Mouse (Mus musculus): Measurements from ENCODE around the gene Gm1123. TPM values are rescaled to one million over a fixed set of nuclear protein-coding genes. Genes with fewer than 3 reads are reported as not detected.
A peak's percentile ranks its signal among the peaks of the same experiment; 100 is the strongest.

Gene Gm1123
- polyA plus RNA-seq, 1 experiment from 2014 or later, result 0.10 TPM

DNA sequence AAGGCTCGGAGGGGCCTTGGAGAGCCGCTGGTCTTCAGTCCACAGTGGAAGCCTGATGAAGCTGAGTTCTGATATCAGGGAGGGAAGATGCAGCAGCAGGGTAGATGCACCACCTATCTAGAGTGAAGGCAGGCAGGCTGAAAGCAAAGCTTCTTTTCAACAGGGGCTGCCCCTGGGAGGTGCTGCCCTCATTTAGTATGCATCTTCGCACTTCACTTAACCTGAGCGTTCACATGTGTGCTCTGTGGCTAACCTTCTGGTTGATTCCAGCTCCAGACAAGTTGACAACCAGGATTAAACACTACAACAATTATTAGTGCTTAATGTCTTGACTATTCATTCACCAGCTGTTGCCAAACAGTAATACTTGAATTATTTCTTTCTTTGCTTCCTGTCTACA is 41.4 kb downstream of the Gm1123 start:
- Histone ChIP-seq H3K4me1 (replicated peaks) (no peaks in the 10 kb centered on the region), H3K4me2 (no peak overlapping the region), H3K4me3 (no peak overlapping the region), H3K27me3 (no peaks in the 10 kb centered on the region), H3K27ac (no peak overlapping the region), H3K36me3 (peaks cover 41% of the 10 kb centered on the region), H3K9me3 (no peaks in the 10 kb centered on the region), H3K9ac (no peak overlapping the region)
- WGBS, result 83% methylated on average over 4 of the region's 4 CpGs
- ATAC-seq (ENCODE audit: low FRiP score), result no peak

DNA sequence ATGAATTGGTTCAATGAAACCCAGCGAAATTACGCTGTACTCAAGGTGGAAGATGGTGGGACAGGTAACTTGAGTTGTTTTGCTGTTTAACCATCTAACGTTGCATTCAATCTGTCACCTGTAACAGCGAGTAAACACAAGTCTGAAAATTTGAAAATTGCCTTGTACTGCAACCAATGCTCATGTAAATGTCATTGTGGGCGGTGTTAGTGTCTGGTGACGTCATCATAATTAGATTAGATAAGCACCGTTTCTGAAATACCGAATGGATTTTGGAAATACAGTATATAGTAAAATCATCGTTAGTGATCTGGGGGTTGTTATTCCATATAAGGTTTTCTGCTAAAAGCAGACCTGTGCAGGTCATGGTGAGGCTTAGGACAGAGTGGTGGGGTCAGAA is 48.4 kb downstream of the Gm1123 start:
- peak overlapping the region; percentile 76; the same call in 1 of the 2 replicates for H3K27ac ChIP-seq
- H3K4me1 ChIP-seq (replicated peaks), result peaks cover 18% of the 10 kb centered on the region
- H3K4me2 ChIP-seq, result peak overlapping the region; percentile 70
- H3K27me3 ChIP-seq, result peaks cover 19% of the 10 kb centered on the region
- H3K36me3 ChIP-seq, result no peaks in the 10 kb centered on the region
- ATAC-seq (ENCODE audit: low FRiP score), result no peak
- peak overlapping the region; percentile 88 for H3K4me3 ChIP-seq
- peak overlapping the region; percentile 91 for H3K9ac ChIP-seq
- no peaks in the 10 kb centered on the region for H3K9me3 ChIP-seq
- WGBS, result 53% methylated on average over 9 of the region's 9 CpGs

DNA sequence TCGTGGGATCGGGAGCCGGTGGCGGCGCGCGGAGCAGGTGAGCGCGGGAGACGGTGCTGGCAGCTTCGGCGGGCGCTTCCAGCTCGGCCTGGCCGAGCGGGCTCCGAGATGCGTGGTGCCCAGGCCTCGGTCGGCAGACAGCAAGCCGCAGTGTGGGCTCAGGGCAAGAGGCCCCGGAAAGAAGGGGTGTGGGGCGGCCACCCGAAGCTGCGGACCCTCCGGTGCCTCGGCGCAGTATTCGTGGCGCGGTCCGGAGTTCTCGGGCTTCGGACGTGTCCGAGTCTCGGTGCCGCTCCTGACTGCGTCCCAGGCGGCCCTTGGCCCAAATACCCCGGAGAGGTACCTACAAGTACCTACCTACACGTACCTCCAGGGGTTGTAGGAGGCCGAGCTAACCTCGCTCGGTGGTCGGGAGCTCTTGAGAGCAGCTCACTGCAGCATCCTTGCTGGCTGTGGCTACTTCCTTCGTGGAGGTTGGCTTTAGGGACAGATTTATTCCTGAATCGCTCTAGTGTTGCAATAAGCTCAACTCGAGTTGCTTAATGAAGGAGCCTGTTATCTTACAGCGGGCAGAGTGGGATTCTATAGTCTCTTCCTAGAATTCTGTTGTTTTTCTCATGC is 48.9 kb downstream of the Gm1123 start:
- Histone ChIP-seq H3K9me3 (no peaks in the 10 kb centered on the region), H3K4me2 (peak overlapping the region; percentile 70), H3K27ac (peak overlapping the region; percentile 76), H3K36me3 (no peaks in the 10 kb centered on the region), H3K27me3 (peaks cover 22% of the 10 kb centered on the region), H3K9ac (peak overlapping the region; percentile 91), H3K4me3 (peak overlapping the region; percentile 88), H3K4me1 (replicated peaks) (peaks cover 18% of the 10 kb centered on the region)
- under 1% methylated on average over 45 of the region's 50 CpGs for WGBS
- peak; percentile 68 for ATAC-seq (ENCODE audit: low FRiP score)

DNA sequence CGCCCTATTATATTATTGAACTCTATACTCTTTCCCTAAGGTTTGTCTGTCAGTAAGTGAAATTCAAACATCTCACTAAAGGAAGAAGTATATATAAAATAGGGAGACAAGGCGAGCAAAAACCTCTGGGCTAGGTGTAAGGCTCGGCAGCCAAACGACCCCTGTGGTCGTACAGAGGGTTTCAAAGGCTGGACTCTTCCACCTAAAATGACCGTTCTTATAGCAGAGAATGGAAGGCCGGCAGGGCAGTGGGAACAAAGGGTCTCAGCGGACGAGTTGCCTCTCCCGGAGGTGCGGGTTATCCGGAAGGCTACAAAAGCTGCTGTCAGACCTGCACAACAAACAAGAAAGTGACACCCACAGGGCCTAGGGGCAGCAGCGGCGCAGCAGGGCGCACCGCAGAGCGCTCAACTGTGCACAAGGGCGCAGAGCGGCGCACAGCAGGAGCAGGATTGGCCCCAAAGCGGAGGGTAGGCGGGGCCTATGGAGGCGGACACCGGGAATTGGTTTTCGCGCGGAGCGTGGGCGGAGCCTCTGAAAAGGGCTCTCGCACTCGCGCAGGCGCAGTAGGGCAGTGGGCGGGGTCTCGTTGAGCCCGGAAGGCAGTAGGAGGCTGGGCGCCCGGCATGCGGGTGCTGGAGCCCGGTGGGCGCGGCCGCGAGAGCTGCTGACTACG is 49.6 kb downstream of the Gm1123 start, which contains the start of gene Faim:
TSS of gene Faim (plus strand) at position 574 of the 676 bp plus-strand sequence.
- H3K9ac ChIP-seq, result peak within 1 kb of the TSS; percentile 91
- peak within 1 kb of the TSS; percentile 84 for H3K27ac ChIP-seq
- no peaks in the 10 kb centered on the region for H3K9me3 ChIP-seq
- ATAC-seq (ENCODE audit: low FRiP score), result peak; percentile 97
- H3K4me3 ChIP-seq, result peak within 1 kb of the TSS; percentile 88
- peaks cover 28% of the 10 kb centered on the region for H3K27me3 ChIP-seq
- WGBS, result under 1% methylated on average over 45 of the region's 45 CpGs
- peaks cover 18% of the 10 kb centered on the region for H3K4me1 ChIP-seq (replicated peaks)
- H3K36me3 ChIP-seq, result no peaks in the 10 kb centered on the region
- peak within 1 kb of the TSS; percentile 70 for H3K4me2 ChIP-seq

DNA sequence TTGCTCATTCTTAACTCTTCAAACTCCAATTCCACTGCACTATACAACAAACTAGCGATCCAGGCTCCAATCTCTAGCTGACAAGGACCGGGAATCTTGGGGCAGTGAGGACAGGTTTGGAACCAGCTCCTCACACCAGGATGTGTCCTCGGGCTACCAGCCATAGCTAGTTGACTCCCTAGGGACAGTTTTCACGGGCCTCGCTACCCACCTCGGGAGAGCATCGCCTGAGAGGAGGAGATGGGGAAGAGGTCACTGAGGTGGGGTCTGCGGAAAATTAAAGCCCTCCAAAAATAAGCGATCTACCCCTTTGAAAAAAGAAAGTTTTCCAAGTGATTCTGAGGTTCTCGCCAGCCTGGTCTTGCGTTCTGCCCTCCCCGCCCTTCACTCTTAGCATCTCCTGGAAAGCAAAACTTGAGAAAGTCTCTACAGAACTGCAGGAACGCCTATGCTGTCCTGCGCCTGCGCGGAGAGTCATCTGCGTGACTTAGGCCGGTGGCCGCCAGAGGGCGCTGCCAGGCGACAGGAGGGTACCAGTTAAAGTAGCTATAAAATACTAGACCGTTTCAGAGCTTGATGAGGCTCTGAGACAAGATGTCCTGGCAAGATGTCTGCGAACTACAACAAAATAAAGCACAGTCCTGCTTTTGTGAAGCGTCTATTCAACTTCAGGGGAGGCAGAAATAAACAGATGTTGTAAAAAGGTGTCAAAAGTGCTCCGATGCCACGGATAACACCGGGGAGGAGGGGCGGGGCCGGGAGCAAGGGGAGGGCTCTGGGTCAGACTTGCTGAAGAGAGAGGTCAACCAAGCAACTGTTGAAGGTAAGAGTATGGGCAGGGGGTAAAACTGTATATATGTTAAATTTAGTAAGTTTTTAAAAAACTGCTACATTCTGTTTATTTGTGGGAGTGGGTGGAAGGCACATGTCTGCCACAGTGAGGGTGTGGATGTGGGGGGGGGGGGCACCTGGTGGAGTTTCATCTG is 55.8 kb downstream of the Gm1123 start:
- Histone ChIP-seq H3K9me3 (no peaks in the 10 kb centered on the region), H3K27me3 (peaks cover 69% of the 10 kb centered on the region), H3K36me3 (no peaks in the 10 kb centered on the region), H3K4me1 (replicated peaks) (peaks cover 10% of the 10 kb centered on the region), H3K9ac (peak overlapping the region; percentile 49; the same call in 1 of the 2 replicates), H3K4me3 (peak overlapping the region; percentile 33), H3K27ac (no peak overlapping the region), H3K4me2 (peak overlapping the region; percentile 54)
- ATAC-seq (ENCODE audit: low FRiP score), result peak; percentile 65
- 4% methylated on average over 29 of the region's 29 CpGs for WGBS

DNA sequence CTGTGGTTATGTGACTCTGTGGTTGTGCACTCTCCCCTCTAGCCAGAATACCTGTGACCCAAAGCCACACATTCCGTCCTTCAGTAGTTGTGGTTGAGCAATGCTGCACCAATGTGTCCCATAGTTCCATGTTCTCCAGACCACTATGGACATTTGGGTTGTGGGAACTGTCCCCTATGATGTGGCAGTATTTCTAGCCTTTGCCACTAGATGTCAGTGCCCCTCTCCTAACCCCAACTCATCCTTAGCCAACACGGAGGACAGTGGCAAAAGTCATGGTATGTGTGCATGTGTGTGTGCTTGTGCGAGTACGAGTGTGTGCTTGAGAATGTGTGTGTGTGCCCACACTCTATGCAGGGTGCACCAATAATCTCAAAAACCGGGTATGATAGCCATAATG is 59.0 kb downstream of the Gm1123 start:
- no peak for ATAC-seq (ENCODE audit: low FRiP score)
- peaks cover 13% of the 10 kb centered on the region for H3K4me1 ChIP-seq (replicated peaks)
- H3K4me2 ChIP-seq, result no peak overlapping the region
- 49% methylated on average over 5 of the region's 5 CpGs for WGBS
- no peak overlapping the region for H3K27ac ChIP-seq
- H3K36me3 ChIP-seq, result no peaks in the 10 kb centered on the region
- H3K27me3 ChIP-seq, result peaks cover 78% of the 10 kb centered on the region
- H3K4me3 ChIP-seq, result no peak overlapping the region
- no peaks in the 10 kb centered on the region for H3K9me3 ChIP-seq
- no peak overlapping the region for H3K9ac ChIP-seq

DNA sequence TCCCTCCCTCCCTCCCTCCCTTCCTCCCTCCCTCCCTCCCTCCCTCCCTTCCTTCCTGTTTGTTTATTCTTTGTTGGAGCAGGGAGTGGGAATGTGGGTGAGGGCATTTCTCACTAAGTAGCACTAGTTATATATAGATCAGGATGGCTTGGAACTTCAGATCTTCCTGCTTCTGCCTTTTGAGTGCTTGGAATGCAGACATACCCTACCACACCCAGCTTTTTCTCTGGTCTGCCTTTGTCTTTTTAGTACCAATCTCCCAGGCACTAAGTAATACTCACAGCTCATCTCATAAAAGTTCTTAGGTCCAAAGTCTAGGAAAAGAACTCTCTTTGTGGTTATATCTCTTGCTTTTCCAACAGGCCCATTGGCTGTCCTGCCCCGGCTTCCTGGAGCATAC is 59.4 kb downstream of the Gm1123 start:
- Histone ChIP-seq H3K9ac (no peak overlapping the region), H3K36me3 (no peaks in the 10 kb centered on the region), H3K9me3 (no peaks in the 10 kb centered on the region), H3K27me3 (peaks cover 78% of the 10 kb centered on the region), H3K27ac (no peak overlapping the region), H3K4me2 (no peak overlapping the region), H3K4me3 (no peak overlapping the region), H3K4me1 (replicated peaks) (peaks cover 13% of the 10 kb centered on the region)
- ATAC-seq (ENCODE audit: low FRiP score), result no peak
- WGBS, result 90% methylated on average over 1 of the region's 1 CpGs

DNA sequence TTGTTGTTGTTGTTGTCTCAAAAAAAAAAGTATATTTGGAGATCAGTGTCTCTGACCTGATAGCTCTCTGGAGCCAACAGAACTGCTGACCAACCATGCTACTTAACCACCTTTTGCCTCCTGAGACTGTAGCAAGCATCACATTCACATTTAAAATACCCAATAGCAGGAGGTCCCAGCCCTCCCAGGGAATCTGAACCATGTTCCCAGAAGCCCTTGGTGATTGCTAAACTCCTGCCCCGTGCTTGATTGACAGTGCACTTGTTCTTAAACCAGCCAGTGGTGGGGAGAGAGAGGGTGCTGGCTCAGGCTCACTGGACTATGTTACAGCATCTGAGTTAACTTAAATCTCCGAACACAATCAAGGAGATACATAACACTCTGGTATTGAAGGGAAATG is 60.6 kb downstream of the Gm1123 start:
- Histone ChIP-seq H3K27me3 (peaks cover 89% of the 10 kb centered on the region), H3K27ac (no peak overlapping the region), H3K4me1 (replicated peaks) (peaks cover 11% of the 10 kb centered on the region), H3K4me3 (no peak overlapping the region), H3K9me3 (no peaks in the 10 kb centered on the region), H3K36me3 (no peaks in the 10 kb centered on the region), H3K9ac (no peak overlapping the region), H3K4me2 (no peak overlapping the region)
- 35% methylated on average over 2 of the region's 2 CpGs for WGBS
- no peak for ATAC-seq (ENCODE audit: low FRiP score)

DNA sequence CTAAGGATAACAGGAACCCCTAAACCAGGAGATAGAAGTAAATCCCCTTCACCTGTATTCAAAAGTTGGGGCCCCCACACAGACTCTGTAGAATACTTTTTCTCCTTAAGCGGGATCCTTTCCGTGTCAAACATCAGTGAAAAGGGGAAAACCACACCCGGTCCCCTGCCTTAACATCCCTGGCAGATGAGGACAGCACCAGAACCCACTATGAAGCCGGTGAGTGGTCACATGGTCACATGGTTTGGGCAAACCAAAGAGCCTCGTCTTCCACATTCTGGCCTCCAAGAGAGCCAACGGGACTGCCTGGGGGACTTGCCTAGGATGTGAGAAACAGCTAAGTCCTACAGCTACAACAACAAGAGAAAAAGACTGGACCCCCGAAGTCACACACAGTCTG is 62.0 kb downstream of the Gm1123 start:
- no peak for ATAC-seq (ENCODE audit: low FRiP score)
- WGBS, result 4% methylated on average over 7 of the region's 7 CpGs
- Histone ChIP-seq H3K27me3 (peaks cover 95% of the 10 kb centered on the region), H3K9ac (no peak overlapping the region), H3K36me3 (no peaks in the 10 kb centered on the region), H3K9me3 (no peaks in the 10 kb centered on the region), H3K4me3 (peak overlapping the region; percentile 31), H3K27ac (no peak overlapping the region), H3K4me2 (peak overlapping the region; percentile 54), H3K4me1 (replicated peaks) (peaks cover 7% of the 10 kb centered on the region)

DNA sequence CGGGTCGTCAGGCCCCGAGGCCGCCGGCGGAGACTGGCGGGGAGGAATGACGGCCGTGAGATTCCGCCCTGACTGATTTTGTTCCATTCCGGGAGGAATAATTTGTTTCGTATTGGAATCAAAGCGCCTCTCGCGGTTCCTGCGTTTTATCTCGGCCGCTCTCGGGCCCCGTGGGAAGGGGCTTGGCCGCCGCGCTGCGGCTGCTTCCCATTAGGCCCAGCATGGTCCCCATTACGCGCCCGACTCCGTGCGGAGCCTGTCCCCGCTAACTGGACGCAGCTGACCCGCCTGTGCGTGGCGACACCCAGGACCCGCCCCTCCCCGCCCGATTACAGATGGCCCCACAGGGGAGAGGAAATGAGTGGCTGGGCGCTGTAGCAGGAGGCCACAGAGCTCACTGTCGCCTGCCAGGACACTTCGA is 62.4 kb downstream of the Gm1123 start:
- Histone ChIP-seq H3K9ac (peak overlapping the region; percentile 39; the same call in 1 of the 2 replicates), H3K27ac (no peak overlapping the region), H3K4me1 (replicated peaks) (peaks cover 7% of the 10 kb centered on the region), H3K9me3 (no peaks in the 10 kb centered on the region), H3K36me3 (no peaks in the 10 kb centered on the region), H3K4me2 (peak overlapping the region; percentile 54), H3K4me3 (peak overlapping the region; percentile 31), H3K27me3 (peaks cover 99% of the 10 kb centered on the region)
- under 1% methylated on average over 40 of the region's 40 CpGs for WGBS
- peak; percentile 49; the same call in 1 of the 2 replicates for ATAC-seq (ENCODE audit: low FRiP score)

DNA sequence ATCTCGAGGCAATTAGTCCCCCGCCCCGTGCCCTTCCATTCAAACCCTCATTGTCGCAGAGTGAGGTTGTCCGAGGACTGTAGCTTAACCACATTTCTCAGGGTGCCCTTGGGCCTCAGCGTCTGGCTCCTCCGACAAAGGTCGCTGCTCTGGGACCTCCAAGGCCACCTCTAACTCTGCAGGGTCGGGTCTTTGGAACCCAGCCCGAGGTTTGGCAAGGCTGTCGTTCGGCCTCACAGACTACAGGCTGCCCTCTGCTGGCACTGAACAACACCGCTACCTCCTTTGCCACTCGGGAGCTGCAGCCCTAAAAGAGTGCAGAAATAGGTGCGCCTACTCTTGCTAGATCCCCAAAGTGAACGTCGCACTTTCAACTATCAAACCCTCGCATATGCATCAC is 70.4 kb downstream of the Gm1123 start:
- no peak for ATAC-seq (ENCODE audit: low FRiP score)
- Histone ChIP-seq H3K4me3 (no peak overlapping the region), H3K27ac (no peak overlapping the region), H3K4me2 (no peak overlapping the region), H3K9ac (no peak overlapping the region), H3K36me3 (no peaks in the 10 kb centered on the region), H3K4me1 (replicated peaks) (0 out of 2 replicates have a peak, but pooled peaks cover 2% of the 10 kb centered on the region), H3K27me3 (peaks cover 99% of the 10 kb centered on the region), H3K9me3 (no peaks in the 10 kb centered on the region)
- WGBS, result under 1% methylated on average over 18 of the region's 18 CpGs

DNA sequence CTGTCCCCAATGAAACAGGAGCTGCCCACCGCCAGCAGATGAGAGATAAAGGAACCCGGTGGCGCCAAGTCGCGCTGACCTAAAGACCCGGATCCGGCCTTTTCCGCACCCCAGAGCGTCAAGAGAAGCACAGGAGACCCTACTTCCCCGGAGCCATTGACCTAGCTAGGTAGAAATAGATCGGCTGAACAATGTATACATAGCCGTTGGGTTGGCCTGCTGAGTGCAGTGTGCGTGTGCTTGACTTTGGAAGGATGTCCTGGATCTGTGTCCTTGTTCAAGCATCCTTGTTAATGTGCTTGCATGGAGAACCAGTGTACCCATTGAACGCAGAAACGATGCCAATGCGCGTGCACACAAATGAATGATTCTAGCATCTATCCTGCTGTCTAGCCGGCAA is 71.9 kb downstream of the Gm1123 start:
- no peak overlapping the region for H3K9ac ChIP-seq
- ATAC-seq (ENCODE audit: low FRiP score), result no peak

More for the DNA sequence above, 71.9 kb downstream of the Gm1123 start:
- Histone ChIP-seq H3K4me3 (no peak overlapping the region), H3K27me3 (peaks cover 99% of the 10 kb centered on the region), H3K27ac (no peak overlapping the region), H3K4me1 (replicated peaks) (0 out of 2 replicates have a peak, but pooled peaks cover 2% of the 10 kb centered on the region), H3K9me3 (no peaks in the 10 kb centered on the region), H3K36me3 (no peaks in the 10 kb centered on the region), H3K4me2 (no peak overlapping the region)
- WGBS, result 5% methylated on average over 18 of the region's 18 CpGs

All from hindbrain, embryonic 13.5 days (tissue).